ENCODE assay signal across 10 mouse cellular contexts in genomic region chr2:71801691-71802090, GRCm38 (mm10). TPM values are rescaled to one million over a fixed set of nuclear protein-coding genes. Genes with fewer than 3 reads are reported as not detected.
A peak's percentile ranks its signal among the peaks of the same experiment; 100 is the strongest.
DNase-seq lines count a peak whose midpoint lies in the region; TF ChIP-seq lines count a peak whose summit lies in the region.
"Had no signal": no experiment of that assay in that cellular context is flagged by ENCODE, and none has a peak within 500 bp of the region (broad histone marks: within the 10 kb centered on the region; RNA-seq: fewer than 3 reads in every experiment).

No protein-coding gene starts in this region.

- H3K27ac ChIP-seq in gastrocnemius, adult 2 months, result peak overlapping the region; percentile 66
- peak overlapping the region; percentile 39; the same call in 1 of the 2 replicates for H3K27ac ChIP-seq in layer of hippocampus, adult 2 months

- intact Hi-C loops in gastrocnemius, adult 2 months (cut with DNase I), result no loop called here
- intact Hi-C loops in left cerebral cortex, postnatal 25 days (cut with DNase I), result no loop called here

- DNase-seq in gastrocnemius, adult 2 months, result no peak
- no peak for DNase-seq in gastrocnemius, adult 8-10 months (ENCODE audit: low spot score in 2 of 2)
- no peak for DNase-seq in layer of hippocampus, adult 2 months (ENCODE audit: low spot score in 2 of 2)
- no peak for DNase-seq in layer of hippocampus, adult 11-12 months (ENCODE audit: low spot score)
- peak; percentile 54 for DNase-seq in R1 (ENCODE audit: low read depth, low spot score)
- DNase-seq in kidney, postnatal 36 days, result peak; percentile 38 to 69
- no peak for DNase-seq in left cerebral cortex, postnatal 25 days (ENCODE audit: low spot score in 2 of 2)
- DNase-seq in Muller cell, postnatal 12 days (ENCODE audit: inconsistent ontology term), result no peak
- DNase-seq: gastrocnemius, postnatal 10 days; left cerebral cortex, postnatal 4 days had no signal

- 0 out of 2 replicates have a peak overlapping the region, but pooled peaks have one; percentile 6 for H3K4me3 ChIP-seq in gastrocnemius, adult 2 months
- no peak overlapping the region for H3K4me3 ChIP-seq in layer of hippocampus, adult 2 months

- no peak for TF ChIP-seq CTCF in gastrocnemius, adult 2 months (IDR thresholded peaks at IDR 0.05)
- TF ChIP-seq CTCF in layer of hippocampus, adult 2 months (conservative IDR thresholded peaks at IDR 0.05), result no peak

RNA-seq across cellular contexts. Expression of gene Itga6, which starts 56.3 kb away (rescaled TPM):
- 10 to 100 TPM; 13.1 to 21.8 TPM for total RNA-seq in gastrocnemius, adult 2 months (2021)
- 10 to 100 TPM; 10.0 to 15.1 (median 12.2) TPM for total RNA-seq in gastrocnemius, adult 8-10 months (2022)
- total RNA-seq in layer of hippocampus, adult 2 months (2021), result 10 to 100 TPM; 21.1 to 25.8 TPM
- total RNA-seq in left cerebral cortex, postnatal 25 days (2021), result 10 to 100 TPM; 25.5 to 27.6 TPM

Comparison
In these comparisons a context has a peak if more than half of its experiments do, and no peak if none do; other contexts are left out.
1. DNase-seq: peak in R1 (single experiment) and kidney, postnatal 36 days (2 of 2); none in gastrocnemius, adult 2 months (single experiment), gastrocnemius, adult 8-10 months (0 of 2), layer of hippocampus, adult 2 months (0 of 2), layer of hippocampus, adult 11-12 months (single experiment), left cerebral cortex, postnatal 25 days (0 of 2) and Muller cell, postnatal 12 days (single experiment).